Mouse (Mus musculus) left cerebral cortex, adult 8-10 months (tissue): ENCODE data around the gene Gdap1l1. TPM values are rescaled to one million over a fixed set of nuclear protein-coding genes. Genes with fewer than 3 reads are reported as not detected.

Experiments used
- DNase-seq, 2 experiments: peaks; one replicate each; pipeline ENCODE4 v3.0.0; 2022; ENCODE audit warnings: low spot score in 2 of 2
- total RNA-seq, 4 experiments: library from RNA; stranded (reverse); gene quantifications; 2 replicates each; pipeline ENCODE4 v1.2.4; 2022

The Gdap1l1 gene
- total RNA-seq, 4 experiments from 2014 or later = 61.0 to 66.6 (median 63.2) TPM

DNA sequence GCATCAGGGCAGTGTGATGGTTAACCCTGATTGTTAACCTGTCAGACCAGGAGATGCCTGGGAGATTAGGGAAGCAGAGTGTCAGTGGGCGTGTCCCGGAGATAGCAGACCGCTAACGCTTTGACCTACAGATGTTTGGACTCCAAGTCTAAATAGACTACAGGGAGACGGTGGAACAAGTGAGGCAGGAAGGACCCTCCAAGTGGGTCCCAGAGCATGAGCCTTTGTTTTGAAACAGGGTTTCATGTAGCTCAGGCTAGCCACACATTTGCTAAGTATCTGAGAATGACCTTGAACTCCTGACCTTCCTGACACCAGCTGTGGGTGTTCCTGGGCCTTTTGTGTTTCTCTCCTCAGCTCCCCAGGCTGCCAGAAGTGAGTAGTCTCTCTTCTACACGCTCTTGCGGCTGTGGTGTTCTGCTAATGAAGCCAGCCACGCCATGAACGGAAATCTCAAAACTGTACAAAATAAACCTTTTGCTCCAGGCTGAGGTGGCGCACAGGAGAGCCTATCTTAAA, 25.0 kb downstream of the Gdap1l1 start:
- DNase-seq = no peak

DNA sequence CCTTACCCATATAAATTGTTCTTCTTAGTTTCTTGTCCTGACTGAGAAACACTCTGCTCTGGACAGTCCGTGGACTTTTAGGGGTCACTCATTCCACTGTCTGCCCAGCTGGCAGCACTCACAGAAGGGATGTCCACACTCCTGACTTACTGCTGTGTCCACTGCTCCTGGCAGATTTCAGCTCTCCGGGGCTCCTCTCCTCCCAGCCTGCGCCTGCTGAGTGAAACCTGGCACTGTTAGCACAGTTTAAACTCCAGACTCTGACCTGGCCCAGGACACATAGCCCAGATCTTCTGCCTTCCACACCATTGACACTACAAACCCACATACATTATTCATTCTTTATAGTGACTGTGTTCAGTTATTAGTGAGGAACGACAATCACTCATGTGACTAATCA, 25.7 kb downstream of the Gdap1l1 start:
- no peak for DNase-seq

DNA sequence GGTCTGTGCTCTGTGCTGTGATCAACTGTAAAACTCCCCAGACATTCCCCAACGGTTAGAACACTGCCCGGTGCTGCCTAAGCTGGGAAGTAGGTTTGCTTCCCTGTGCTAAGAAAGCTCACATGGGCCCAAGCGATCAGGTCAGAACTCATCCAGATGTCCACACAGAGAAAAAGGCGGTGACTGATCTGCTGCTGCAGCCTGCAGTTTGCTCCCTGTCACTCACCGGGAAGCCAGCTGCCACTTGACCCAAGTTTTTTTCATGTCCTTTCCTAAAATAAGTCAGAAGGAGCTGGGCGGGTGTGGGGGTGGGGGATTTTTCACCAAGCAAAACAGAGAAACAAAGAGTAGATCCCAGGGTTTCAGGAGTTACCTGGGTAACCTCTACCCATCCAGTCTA, 26.3 kb downstream of the Gdap1l1 start:
- DNase-seq = no peak

DNA sequence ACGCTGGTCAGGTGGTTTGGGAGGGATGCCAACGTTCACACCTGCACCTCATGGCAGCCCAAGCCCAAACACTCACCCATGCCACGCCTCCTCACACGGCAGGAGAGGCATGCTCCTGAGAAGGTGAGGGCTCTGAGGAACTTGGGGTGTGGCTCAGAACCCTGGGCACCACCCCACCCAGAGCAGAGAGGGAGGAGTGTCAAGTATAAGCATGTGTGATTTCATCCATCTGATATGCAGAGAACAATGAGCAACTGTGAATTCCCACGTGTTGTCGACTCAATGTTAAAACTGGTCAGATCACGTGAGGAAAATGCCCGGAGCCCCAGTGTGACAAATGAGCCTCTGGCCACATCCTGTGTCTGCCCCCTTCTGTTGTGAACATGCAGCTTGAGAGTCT, 28.5 kb downstream of the Gdap1l1 start:
- DNase-seq = no peak

DNA sequence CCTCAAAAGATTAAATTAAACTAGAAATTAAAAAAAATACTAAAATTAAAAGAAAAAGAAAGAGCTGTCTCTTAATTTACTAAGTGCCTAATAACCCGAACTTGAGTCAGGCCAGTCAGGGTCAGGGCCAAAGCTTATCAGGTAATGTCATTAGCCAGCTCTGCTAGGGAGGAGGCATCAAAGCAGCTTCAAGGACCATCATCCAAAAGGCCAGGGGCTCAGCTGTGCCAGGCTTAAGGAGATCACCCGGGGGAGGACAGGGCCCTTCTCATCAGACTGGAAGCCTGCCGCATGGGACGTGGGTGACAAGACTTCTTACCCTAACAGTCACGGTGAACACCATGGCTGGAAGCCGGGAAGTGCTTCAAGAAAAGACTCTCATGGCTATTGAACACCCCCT, 29.3 kb downstream of the Gdap1l1 start:
- DNase-seq = no peak

DNA sequence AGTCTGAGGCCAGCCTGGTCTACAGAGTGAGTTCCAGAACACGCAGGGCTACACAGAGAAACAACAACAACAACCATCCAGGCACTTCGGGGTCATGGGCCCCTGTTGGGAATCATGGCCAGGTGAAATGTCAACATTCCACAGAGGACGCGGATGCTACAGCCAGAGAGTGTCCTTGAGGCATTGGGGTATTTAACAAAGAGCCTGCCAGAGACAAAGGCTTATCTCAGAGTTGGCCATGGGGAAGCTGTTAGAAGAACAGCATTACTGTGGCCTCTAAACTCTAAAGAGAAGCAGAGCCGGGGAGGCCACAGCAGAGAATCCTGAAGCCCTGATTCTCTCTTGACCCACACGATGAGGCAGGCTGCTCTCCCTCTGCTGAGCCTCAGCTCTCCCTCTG, 30.6 kb downstream of the Gdap1l1 start:
- DNase-seq = no peak

DNA sequence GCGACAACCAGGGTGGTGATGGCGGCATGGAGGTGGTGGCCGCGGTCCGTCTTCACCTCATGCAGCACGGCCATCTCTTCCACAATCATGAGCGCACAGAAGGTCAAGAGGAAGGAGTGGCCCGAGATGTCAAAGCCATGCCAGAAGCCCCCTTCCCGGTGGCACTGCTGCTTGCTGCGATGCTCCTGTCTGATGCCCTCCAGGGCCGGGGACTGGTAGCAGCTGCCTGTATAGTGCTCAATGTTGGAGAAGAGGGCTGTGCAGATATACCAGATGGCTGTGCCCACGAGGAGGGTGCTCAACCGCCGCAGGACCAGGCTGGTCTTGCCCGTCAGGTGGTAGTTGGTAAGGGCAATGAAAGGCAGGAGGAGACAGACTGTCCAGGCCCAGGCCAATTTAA, 31.4 kb downstream of the Gdap1l1 start:
- no peak for DNase-seq

DNA sequence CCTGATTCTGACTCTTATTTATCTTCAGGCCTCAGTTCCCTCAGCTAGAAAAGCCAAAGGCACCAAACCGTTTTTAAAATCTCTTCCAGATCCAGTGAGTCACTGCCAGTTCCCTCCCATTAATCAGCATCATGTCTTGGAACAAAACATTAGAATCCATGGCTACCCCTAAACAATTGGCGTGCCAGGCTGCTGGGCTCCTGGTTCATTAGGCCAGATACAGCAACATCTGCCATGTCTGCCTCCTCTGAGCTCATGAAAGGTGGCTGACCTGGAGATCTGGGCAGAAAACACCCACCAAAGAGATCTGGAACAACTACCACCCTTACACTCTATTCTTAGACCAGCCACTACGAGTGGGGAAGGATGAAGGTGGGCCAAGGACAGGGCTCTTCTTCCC, 32.9 kb downstream of the Gdap1l1 start:
- no peak for DNase-seq

DNA sequence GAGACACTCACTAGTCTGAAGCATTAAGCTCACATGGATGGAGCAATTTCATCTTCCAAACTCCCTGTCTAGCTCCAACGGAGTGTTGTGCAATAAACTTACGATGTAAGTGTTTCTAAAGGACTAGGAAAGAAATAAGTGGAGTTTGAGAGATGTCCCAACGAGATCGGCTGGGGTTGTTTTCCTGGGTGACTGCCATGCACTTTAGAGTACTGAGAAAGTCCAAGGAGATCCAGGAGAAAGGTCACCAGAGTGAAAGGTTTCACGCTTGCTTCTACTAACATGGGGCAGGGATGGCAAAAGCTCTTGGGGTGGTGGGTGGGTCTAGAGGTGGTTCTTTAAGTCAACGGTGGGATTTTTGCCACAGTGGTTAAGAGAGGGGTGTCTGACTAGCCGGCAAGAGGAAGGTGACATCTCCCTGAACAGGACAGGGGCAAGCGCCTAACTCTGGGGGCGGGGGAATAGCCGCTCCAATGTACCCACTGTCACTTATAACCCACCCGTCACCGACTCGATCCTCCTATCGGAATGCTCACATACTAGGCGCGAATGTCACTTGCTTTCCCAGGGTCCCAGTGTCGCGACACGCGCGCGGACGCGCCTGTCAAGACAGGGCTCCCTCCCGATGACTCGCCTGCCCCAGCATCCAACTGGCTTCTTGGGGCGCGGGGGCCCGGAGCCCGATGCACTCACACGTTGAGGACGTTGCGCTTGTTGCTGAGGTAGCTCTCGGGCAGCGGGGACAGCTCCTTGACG, 33.6 kb downstream of the Gdap1l1 start:
- no peak for DNase-seq

DNA sequence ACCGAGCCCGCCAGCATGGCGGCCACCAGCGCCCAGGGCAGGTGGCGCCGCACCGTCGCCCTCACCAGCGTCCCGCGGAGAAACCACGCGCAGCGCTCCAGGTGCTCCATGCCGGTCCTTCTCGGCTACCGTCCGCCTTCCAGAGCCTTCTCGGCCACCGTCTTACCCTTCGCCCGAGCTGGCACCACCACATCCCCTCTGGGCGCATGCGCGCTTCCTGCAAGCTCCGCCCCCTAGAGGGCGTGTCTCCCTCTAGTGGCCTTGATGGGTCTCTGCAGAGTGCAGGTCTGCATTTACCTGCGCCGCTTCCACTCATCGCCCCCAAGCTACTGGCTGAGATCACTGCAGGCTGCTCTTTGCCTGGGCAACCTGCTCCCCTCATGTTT, 34.2 kb downstream of the Gdap1l1 start, which contains the start of gene Fitm2:
TSS of gene Fitm2 (minus strand) at position 164 of the 386 bp plus-strand sequence.
- peak; percentile 93 to 98 for DNase-seq

DNA sequence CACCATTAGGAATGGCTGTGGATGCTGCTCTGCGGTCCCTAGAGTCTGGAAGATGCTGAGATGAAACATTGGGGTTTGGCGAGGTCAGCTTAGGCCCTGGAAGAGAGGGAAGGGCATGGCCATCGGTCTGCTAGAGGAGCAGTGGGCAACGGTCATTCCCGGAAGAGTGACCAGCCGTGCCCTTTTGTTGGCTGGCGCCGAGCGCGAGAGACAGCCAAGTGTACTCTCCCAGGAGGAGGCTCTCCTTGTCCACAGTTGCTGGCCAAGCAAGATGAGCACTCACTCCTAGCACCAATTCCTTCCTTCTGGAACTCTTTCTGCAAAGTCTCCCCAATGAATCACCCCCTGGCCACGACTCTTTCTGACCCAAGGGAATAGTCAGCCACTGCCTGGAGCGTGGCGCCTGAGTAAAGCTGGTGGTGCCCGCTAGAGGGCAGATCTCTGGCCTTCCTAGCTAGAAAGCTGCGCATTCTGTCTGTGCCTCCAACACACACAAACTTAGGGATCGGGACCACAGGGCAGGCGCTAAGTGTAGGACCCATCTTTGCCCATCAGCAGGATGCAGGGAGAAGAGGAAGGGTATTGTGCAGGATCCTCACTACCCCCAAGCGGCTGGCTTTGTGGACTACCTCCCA, 42.0 kb downstream of the Gdap1l1 start:
- no peak for DNase-seq

DNA sequence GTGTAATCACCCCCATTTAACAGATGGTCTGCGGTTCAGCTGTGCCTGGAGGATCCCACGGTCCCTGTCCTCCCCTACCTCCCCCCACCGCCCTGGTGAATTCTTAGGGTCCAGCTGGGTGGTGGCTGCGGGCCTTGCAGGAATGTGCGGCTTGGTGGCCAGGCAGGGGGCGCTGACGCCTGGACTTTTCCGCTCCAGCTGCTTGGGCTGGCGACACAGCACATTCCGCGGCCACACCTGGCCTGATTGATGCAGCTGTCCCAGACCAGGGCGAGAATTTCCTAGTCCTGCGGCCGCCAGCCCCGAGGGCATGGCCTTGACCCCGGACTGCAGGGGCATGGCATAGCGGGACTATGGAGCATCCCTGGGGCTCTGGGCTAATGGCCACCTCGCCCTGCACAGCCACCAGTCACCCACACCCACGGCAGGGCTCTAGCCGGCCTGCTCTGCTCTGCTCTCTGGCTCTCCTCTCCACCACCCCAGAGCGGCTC, 43.3 kb downstream of the Gdap1l1 start:
- DNase-seq = no peak

DNA sequence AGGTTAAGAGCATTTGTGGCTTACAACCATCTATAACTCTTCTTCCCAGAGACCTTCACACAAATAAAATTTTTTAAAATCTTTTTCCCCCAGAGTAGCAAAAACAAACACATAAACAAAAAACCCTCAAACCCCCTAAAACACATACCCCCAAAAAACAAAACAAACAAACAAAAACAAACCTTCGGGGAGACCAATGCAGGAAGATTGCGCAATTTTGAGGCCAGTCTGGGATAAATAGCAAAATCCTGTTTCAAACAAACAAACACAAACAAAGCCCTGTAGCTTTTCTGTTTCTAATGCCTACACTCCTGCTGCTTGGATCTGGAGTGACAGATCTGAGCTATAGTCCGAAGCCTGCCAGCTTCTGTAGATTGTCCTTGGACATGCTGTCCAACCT, 49.1 kb downstream of the Gdap1l1 start:
- DNase-seq = no peak

DNA sequence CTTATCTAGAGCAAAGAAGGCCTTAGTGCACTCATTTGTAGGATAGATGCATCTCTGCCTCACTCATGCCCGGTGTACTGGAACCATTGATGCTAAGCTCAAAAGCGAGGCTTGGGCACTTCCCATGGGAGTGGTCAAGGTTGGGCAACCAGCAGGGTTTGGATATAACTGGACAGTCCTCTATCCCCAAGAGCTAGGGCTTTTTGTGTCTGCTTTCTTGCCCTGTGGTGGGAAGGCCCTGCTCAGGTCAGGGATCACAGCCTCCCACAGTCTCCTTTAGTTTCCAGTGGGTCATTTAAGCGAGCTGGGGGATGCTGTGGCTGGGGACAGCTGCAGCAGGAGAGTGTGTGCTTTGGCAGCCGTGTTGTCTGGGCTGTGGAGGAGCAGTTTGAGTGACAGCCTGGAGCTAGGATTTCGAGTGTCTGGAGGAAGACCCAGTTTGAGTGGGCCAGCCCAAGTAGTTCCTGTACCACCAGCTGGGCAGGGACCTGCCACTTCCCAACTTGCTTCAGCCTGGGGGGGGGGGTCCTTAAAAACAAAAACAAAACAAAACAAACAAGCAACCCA, 51.5 kb downstream of the Gdap1l1 start:
- no peak for DNase-seq

DNA sequence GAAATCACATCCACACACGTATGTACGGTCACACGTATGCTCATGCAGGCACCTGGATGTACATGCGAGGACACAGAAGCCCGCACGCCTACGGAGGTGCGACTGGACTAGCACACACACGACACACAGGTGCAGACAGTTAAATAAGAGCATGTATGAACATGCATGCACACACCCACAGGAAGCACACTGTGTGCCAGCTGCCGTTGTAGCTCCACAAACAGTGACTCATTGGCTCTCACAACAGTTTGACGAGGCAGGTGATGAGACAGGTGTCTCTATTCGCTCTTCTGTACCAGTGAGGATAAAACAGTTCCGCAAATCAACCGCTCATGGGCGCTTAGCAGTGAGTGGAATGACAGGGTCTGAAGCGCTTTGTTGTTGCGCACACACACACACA, 52.4 kb downstream of the Gdap1l1 start:
- DNase-seq = no peak

DNA sequence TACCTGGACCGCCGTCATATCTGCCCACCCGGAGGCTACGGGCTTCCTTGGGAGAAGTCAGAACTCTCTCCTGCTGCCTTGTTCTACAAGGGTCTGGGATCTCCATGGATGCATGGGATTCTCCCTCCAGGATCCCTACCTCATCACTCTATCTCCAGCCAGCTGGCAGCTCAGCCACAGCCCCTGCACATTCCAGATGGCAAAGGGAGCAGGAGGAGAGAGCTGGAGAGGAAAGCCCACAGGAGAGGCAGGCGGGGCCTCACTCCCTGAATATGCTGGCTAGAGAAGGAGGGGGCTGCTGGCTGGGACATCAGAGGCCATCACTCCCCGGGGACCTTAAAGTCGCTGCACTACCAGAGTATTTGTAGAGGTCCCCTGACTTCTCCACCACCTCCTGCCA, 53.1 kb downstream of the Gdap1l1 start:
- DNase-seq = no peak

DNA sequence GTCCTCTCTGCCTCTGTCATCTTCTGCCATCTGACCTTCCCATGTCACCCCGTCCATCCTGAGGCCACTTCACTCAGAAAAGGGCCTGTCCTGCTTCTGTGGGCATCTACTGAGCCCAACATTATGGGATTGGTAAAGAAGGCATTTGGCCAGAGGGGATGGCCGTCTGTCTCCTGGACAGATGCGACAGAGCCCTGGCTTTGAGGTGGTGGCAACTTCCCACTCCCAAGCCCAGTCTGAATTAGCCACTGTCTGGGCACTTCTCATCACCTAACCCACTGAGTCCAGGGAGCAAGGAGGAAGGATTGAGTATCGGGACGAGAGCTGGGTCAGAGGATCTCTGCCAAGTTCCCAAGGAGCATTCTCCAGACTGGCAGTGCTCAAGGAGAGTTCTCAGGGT, 53.7 kb downstream of the Gdap1l1 start, which contains the start of gene R3hdml:
TSS of gene R3hdml (plus strand) at position 301 of the 400 bp plus-strand sequence.
- DNase-seq = no peak

DNA sequence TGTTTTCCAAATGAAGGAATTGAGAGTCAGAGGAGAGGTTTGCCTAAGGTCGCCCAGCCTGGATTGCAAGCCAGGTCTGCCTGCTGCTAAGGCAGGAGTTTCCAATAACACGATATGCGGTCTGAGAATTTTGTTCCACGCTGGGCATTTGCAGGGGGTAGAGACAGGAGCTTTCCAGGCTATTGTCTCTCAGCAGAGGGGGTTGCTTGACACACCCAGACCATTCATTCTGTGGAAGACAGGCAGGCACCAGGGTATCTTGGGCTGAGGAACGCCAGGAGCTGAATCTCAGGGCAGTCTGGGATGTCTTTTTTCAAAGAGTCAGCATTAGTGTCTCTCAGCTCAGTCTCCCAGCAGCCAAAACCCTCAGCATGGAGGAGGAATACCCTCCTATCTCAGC, 54.8 kb downstream of the Gdap1l1 start:
- no peak for DNase-seq

DNA sequence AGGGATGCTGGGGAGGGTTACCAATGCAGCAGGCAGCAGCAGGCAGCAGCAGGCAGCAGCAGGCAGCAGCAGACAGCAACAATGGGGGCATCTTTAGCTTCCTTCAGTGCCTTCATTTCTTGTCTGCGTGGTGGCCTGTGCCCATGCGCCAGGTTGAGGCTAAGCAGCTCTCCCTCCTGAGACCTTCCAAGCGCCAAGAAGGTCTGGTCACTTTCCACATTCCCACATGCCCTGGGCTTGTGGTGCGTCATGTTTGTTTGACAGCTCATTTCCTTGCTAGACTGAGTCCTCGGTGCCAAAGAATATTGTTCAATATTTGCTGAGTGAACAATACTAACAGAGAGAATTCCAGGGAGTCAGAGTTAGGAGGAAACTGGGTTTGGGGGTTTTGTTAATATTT, 55.7 kb downstream of the Gdap1l1 start:
- no peak for DNase-seq

DNA sequence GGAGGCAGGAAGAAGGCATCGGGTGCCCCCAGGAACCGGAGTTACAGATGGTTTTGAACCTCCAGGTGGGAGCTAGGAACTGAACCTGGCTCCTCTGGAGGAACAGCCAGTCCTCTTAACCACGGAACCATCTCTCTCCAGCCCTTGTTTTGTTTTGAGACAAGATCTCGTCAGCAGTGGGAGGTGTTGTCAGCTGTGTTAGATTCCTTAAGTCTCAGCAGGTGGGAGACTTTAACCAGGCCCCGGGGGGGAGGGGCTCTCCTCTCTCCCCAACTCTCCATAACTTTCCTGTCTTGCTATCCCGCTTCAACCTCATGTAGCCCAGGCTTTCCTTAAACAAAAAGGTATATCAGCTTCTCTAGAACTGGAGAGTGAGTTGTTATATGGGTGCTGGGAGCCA, 56.2 kb downstream of the Gdap1l1 start:
- DNase-seq = no peak

DNA sequence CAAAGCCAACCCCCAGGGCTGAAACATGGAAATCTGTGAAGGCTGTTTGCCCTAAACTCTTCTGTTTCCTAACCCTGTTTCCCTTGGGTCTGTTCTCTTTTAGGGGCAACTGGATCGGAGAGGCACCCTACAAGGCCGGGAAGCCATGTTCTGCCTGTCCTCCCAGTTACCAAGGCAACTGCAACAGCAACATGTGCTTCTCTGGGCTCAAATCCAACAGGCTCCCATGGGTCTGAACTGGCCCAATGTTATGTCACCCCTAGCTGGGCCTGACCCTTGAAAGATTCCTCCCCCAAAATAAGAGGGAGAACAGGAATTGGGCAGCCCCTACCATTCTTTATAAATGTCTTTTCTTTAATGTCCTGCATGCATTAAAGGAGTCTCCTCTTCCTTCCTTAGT, 63.9 kb downstream of the Gdap1l1 start:
- DNase-seq = no peak

DNA sequence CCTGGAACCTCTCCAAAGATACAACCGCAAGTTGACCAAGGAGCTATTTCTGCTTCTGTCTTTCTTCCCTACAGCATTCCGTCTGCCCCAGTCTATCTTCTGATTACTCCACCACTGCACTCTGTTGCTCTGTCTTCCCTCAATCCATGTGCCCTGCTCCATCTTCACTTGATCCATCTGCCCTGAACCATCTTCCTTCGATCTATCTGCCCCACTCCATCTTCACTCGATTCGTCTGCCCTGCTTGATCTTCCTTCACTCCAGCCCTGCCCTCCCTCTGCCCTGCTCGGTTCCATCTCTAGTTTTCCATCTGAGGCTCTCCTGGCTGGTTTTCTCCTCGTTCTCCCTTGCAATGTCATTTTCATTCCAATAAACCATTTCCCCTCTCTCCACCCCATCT, 64.9 kb downstream of the Gdap1l1 start:
- no peak for DNase-seq
